Mouse (Mus musculus): Measurements from ENCODE around the gene Tas1r3. TPM values are rescaled to one million over a fixed set of nuclear protein-coding genes. Genes with fewer than 3 reads are reported as not detected.

Tas1r3 gene
- total RNA-seq, 2 experiments from 2014 or later, result 0.66 to 1.4 TPM

Other genes with a start within 250 kb of the Tas1r3 start
- 43.2 and 57.8 TPM in 2 replicates for gene Cdk11b, start 238.5 kb downstream of the Tas1r3 start, total RNA-seq (2015)
- 48.1 and 81.5 TPM in 2 replicates for gene Cdk11b, start 238.5 kb downstream of the Tas1r3 start, total RNA-seq (2017)
- gene Gm10563, start 218.0 kb downstream of the Tas1r3 start, total RNA-seq (2015), result not detected in 2 replicates
- gene Gm10563, start 218.0 kb downstream of the Tas1r3 start, total RNA-seq (2017), result not detected in 2 replicates
- 0.18 and 0.20 TPM in 2 replicates for gene Mmp23, start 210.0 kb downstream of the Tas1r3 start, total RNA-seq (2015)
- gene Mmp23, start 210.0 kb downstream of the Tas1r3 start, total RNA-seq (2017), result 0.22 and 0.94 TPM in 2 replicates
- gene Mib2, start 194.2 kb downstream of the Tas1r3 start, total RNA-seq (2015), result 5.9 and 6.4 TPM in 2 replicates
- 23.5 and 29.0 TPM in 2 replicates for gene Mib2, start 194.2 kb downstream of the Tas1r3 start, total RNA-seq (2017)
- gene Fndc10, start 169.0 kb downstream of the Tas1r3 start, total RNA-seq (2015), result 0.55 and 0.71 TPM in 2 replicates
- gene Fndc10, start 169.0 kb downstream of the Tas1r3 start, total RNA-seq (2017), result 0.26 and 0.45 TPM in 2 replicates
- gene Ssu72, start 158.6 kb downstream of the Tas1r3 start, total RNA-seq (2015), result 130 and 132 TPM in 2 replicates
- 125 and 133 TPM in 2 replicates for gene Ssu72, start 158.6 kb downstream of the Tas1r3 start, total RNA-seq (2017)
- gene Tmem240, start 128.6 kb downstream of the Tas1r3 start, total RNA-seq (2015), result 0.09 and 0.30 TPM in 2 replicates
- gene Tmem240, start 128.6 kb downstream of the Tas1r3 start, total RNA-seq (2017), result 0.18 TPM in 1 of 2 replicates, not detected in the other
- 13.5 and 14.1 TPM in 2 replicates for gene Atad3a, start 102.3 kb downstream of the Tas1r3 start, total RNA-seq (2015)
- gene Atad3a, start 102.3 kb downstream of the Tas1r3 start, total RNA-seq (2017), result 17.8 and 22.9 TPM in 2 replicates
- not detected in 2 replicates for gene Vwa1, start 88.7 kb downstream of the Tas1r3 start, total RNA-seq (2015)
- 0.20 TPM in 1 of 2 replicates, not detected in the other for gene Vwa1, start 88.7 kb downstream of the Tas1r3 start, total RNA-seq (2017)
- gene Tmem88b, start 77.5 kb downstream of the Tas1r3 start, total RNA-seq (2015), result 0.07 TPM in 1 of 2 replicates, not detected in the other
- gene Tmem88b, start 77.5 kb downstream of the Tas1r3 start, total RNA-seq (2017), result not detected in 2 replicates
- not detected in 2 replicates for gene Ankrd65, start 72.9 kb downstream of the Tas1r3 start, total RNA-seq (2015)
- not detected in 2 replicates for gene Ankrd65, start 72.9 kb downstream of the Tas1r3 start, total RNA-seq (2017)
- gene Mrpl20, start 60.5 kb downstream of the Tas1r3 start, total RNA-seq (2015), result 131 and 139 TPM in 2 replicates
- 49.5 and 50.2 TPM in 2 replicates for gene Mrpl20, start 60.5 kb downstream of the Tas1r3 start, total RNA-seq (2017)
- 65.8 and 69.8 TPM in 2 replicates for gene Ccnl2, start 50.9 kb downstream of the Tas1r3 start, total RNA-seq (2015)
- gene Ccnl2, start 50.9 kb downstream of the Tas1r3 start, total RNA-seq (2017), result 93.7 and 95.6 TPM in 2 replicates
- gene Aurkaip1, start 32.1 kb downstream of the Tas1r3 start, total RNA-seq (2015), result 99.7 and 101 TPM in 2 replicates
- 131 and 143 TPM in 2 replicates for gene Aurkaip1, start 32.1 kb downstream of the Tas1r3 start, total RNA-seq (2017)
- gene Mxra8, start 23.7 kb downstream of the Tas1r3 start, total RNA-seq (2015), result not detected in 2 replicates
- 1.2 TPM in 2 replicates for gene Mxra8, start 23.7 kb downstream of the Tas1r3 start, total RNA-seq (2017)
- gene Dvl1, start 16.0 kb downstream of the Tas1r3 start, total RNA-seq (2015), result 9.8 and 10.8 TPM in 2 replicates
- gene Dvl1, start 16.0 kb downstream of the Tas1r3 start, total RNA-seq (2017), result 10.5 and 11.3 TPM in 2 replicates
- gene Cptp, start 6.1 kb upstream of the Tas1r3 start, total RNA-seq (2015), result 9.1 and 11.7 TPM in 2 replicates
- gene Cptp, start 6.1 kb upstream of the Tas1r3 start, total RNA-seq (2017), result 8.8 and 14.1 TPM in 2 replicates
- gene Ints11, start 6.2 kb upstream of the Tas1r3 start, total RNA-seq (2015), result 35.0 and 40.9 TPM in 2 replicates
- 22.0 and 23.0 TPM in 2 replicates for gene Ints11, start 6.2 kb upstream of the Tas1r3 start, total RNA-seq (2017)
- gene Pusl1, start 28.4 kb upstream of the Tas1r3 start, total RNA-seq (2015), result 11.4 and 14.1 TPM in 2 replicates
- gene Pusl1, start 28.4 kb upstream of the Tas1r3 start, total RNA-seq (2017), result 8.9 and 11.5 TPM in 2 replicates
- 19.4 and 22.3 TPM in 2 replicates for gene Acap3, start 28.5 kb upstream of the Tas1r3 start, total RNA-seq (2015)
- 18.0 and 23.7 TPM in 2 replicates for gene Acap3, start 28.5 kb upstream of the Tas1r3 start, total RNA-seq (2017)
- gene Ube2j2, start 80.5 kb upstream of the Tas1r3 start, total RNA-seq (2015), result 65.3 and 67.7 TPM in 2 replicates
- gene Ube2j2, start 80.5 kb upstream of the Tas1r3 start, total RNA-seq (2017), result 91.4 and 101 TPM in 2 replicates
- gene C1qtnf12, start 99.0 kb upstream of the Tas1r3 start, total RNA-seq (2015), result 30.3 and 40.1 TPM in 2 replicates
- 9.4 and 14.6 TPM in 2 replicates for gene C1qtnf12, start 99.0 kb upstream of the Tas1r3 start, total RNA-seq (2017)
- 3.5 and 3.6 TPM in 2 replicates for gene B3galt6, start 129.3 kb upstream of the Tas1r3 start, total RNA-seq (2015)
- 3.5 and 4.0 TPM in 2 replicates for gene B3galt6, start 129.3 kb upstream of the Tas1r3 start, total RNA-seq (2017)
- gene Sdf4, start 129.5 kb upstream of the Tas1r3 start, total RNA-seq (2015), result 43.6 and 57.5 TPM in 2 replicates
- gene Sdf4, start 129.5 kb upstream of the Tas1r3 start, total RNA-seq (2017), result 216 and 221 TPM in 2 replicates
- gene Tnfrsf4, start 150.5 kb upstream of the Tas1r3 start, total RNA-seq (2015), result 1.5 and 2.1 TPM in 2 replicates
- 1.2 and 2.8 TPM in 2 replicates for gene Tnfrsf4, start 150.5 kb upstream of the Tas1r3 start, total RNA-seq (2017)
- 2.7 and 10.3 TPM in 2 replicates for gene Tnfrsf18, start 162.8 kb upstream of the Tas1r3 start, total RNA-seq (2015)
- 6.0 and 7.2 TPM in 2 replicates for gene Tnfrsf18, start 162.8 kb upstream of the Tas1r3 start, total RNA-seq (2017)
- gene Ttll10, start 196.1 kb upstream of the Tas1r3 start, total RNA-seq (2015), result not detected in 2 replicates
- gene Ttll10, start 196.1 kb upstream of the Tas1r3 start, total RNA-seq (2017), result not detected in 2 replicates
- gene 9430015G10Rik, start 246.6 kb upstream of the Tas1r3 start, total RNA-seq (2015), result 11.7 and 15.7 TPM in 2 replicates
- gene 9430015G10Rik, start 246.6 kb upstream of the Tas1r3 start, total RNA-seq (2017), result 20.1 and 27.5 TPM in 2 replicates

Measured in megakaryocyte, adult 5-6 weeks (primary cell).